Mouse (Mus musculus) small intestine, adult 2 months (tissue): ENCODE measurements around the gene Il10rb.

Source experiments
- CTCF ChIP-seq: fragments of 200-500 bp; IDR thresholded peaks from 2 replicates; pipeline ENCODE4 v1.5.1; 2012; ENCODE audit warnings: low read depth, mild to moderate bottlenecking, control low read depth, inconsistent platforms, low read length, moderate library complexity, mixed read lengths; ENCODE audit not compliant: insufficient replicate concordance, insufficient read length; ENCODE audit errors: extremely low read depth
- POLR2A ChIP-seq: fragments of 200-500 bp; IDR thresholded peaks from 2 replicates; pipeline ENCODE4 v1.6.1; 2012; ENCODE audit warnings: low read depth, mild to moderate bottlenecking, control low read depth, inconsistent platforms, low read length, moderate library complexity

DNA sequence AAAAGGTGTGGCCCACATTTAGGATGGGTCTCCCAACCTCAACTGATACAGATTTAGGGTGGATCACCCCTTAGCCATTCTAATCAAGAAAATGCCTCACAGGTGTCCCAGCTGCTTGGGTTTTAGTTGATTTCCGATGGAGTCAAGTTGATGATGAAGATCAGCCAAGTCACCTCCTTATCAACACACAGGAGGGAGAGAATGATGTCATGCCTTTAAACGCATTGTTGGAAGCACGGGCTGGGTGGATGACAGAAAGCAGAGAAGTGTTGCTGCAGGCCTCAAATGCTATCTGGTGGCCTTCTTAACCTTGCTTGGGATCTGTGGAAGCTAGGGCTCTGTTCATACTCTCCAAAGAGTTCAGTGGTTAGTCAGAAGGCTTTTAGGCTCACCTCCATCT lies 28.2 kb downstream of the Il10rb start:
- no peak for TF ChIP-seq CTCF
- TF ChIP-seq POLR2A = no peak
